Mouse (Mus musculus): ENCODE measurements around the gene Abcf1.

DNA sequence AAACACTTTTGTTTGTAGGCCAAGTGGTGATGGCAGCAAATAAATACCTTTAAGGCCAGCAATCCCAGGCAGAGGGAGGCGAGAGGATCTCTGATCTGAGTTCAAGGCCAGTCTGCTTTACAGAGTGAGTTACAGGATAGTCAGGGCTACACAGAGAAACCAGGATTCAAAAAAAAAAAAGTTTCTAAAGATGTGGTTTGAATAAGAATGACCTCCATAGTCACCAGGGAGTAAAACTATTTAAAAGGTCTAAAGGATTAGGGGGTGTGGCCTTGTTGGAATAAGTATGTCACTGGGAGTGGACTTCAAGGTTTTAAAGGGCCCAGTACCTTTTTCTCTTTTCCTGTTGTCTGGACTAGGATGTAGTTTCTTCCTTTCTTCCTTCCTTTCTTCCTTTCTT, 29.6 kb downstream of the Abcf1 start:
- TF ChIP-seq POLR2A (IDR thresholded peaks at IDR 0.05; ENCODE audit: low read depth, low read length) = no peak
- no peak for TF ChIP-seq CTCF (IDR thresholded peaks at IDR 0.05; ENCODE audit: borderline replicate concordance, insufficient read depth, low read length)
